Mouse (Mus musculus) limb, embryonic 14.5 days (tissue): ENCODE data around the gene Rpl23. TPM values are rescaled to one million over a fixed set of nuclear protein-coding genes. Genes with fewer than 3 reads are reported as not detected.

ENCODE experiments used
- ATAC-seq: fragments of 200-750 bp; cut with Nextera tagmentation; 2 replicates; pipeline ENCODE4 v1.8.0; 2017; ENCODE audit warnings: low read depth, moderate number of reproducible peaks, moderate TSS enrichment; ENCODE audit not compliant: low FRiP score
- DNase-seq: peaks from one replicate; pipeline ENCODE4 v3.0.0-alpha.2; 2015; ENCODE audit warnings: low spot score
- H3K27ac ChIP-seq: fragments of 300-500 bp; sonication (generic); replicated peaks from 2 replicates; pipeline ENCODE4 v1.5.1; 2014; ENCODE audit warnings: low read depth, mild to moderate bottlenecking, low read length, moderate library complexity, mixed read lengths
- H3K27me3 ChIP-seq: fragments of 300-500 bp; sonication (generic); 2 replicates; pipeline ENCODE4 v1.6.1; 2014; ENCODE audit warnings: low read length, mixed read lengths; ENCODE audit not compliant: control insufficient read depth, insufficient read depth
- H3K36me3 ChIP-seq: fragments of 300-500 bp; sonication (generic); 2 replicates; pipeline ENCODE4 v1.6.1; 2014; ENCODE audit warnings: mild to moderate bottlenecking, low read length, moderate library complexity, mixed read lengths; ENCODE audit not compliant: control insufficient read depth, insufficient read depth
- H3K4me1 ChIP-seq: fragments of 300-500 bp; sonication (generic); 2 replicates; pipeline ENCODE4 v1.6.1; 2014; ENCODE audit warnings: antibody characterized with exemption, low read length, mixed read lengths; ENCODE audit not compliant: control insufficient read depth, insufficient read depth
- H3K4me2 ChIP-seq: fragments of 300-500 bp; sonication (generic); replicated peaks from 2 replicates; pipeline ENCODE4 v1.6.1; 2014; ENCODE audit warnings: low read depth, mild to moderate bottlenecking, low read length, moderate library complexity; ENCODE audit not compliant: severe bottlenecking
- H3K4me3 ChIP-seq: fragments of 300-500 bp; sonication (generic); replicated peaks from 2 replicates; pipeline ENCODE4 v1.5.1; 2014; ENCODE audit warnings: low read length
- H3K9ac ChIP-seq: fragments of 300-500 bp; sonication (generic); 2 replicates; pipeline ENCODE4 v1.6.1; 2014; ENCODE audit warnings: mild to moderate bottlenecking, low read depth, low read length, moderate library complexity; ENCODE audit not compliant: severe bottlenecking
- H3K9me3 ChIP-seq: fragments of 300-500 bp; sonication (generic); 2 replicates; pipeline ENCODE4 v1.6.1; 2016; ENCODE audit warnings: low read length; ENCODE audit not compliant: control insufficient read depth
- POLR2A ChIP-seq: fragments of 200-500 bp; IDR thresholded peaks from 2 replicates; pipeline ENCODE4 v1.8.0; 2012; ENCODE audit warnings: inconsistent platforms, mild to moderate bottlenecking, moderate library complexity, borderline replicate concordance; ENCODE audit not compliant: insufficient read depth, insufficient read length; ENCODE audit errors: extremely low read depth
- WGBS: fragments of 180-500 bp; shearing (Covaris S2); extraction: QIAGEN DNeasy Blood & Tissue Kit; methylation state at CpG from one replicate; pipeline ENCODE4 v1.1.7; 2014; 5-methylcytosine and 5-hydroxymethylcytosine counted together
- polyA plus RNA-seq, 2 experiments: library from polyadenylated mRNA; depleted of rRNA in 1 of 2; stranded (reverse) in 1 of 2; unstranded in 1 of 2; fragments of >200 nt; fragmentation: Nextera tagmentation in 1 of 2; extraction: Ambion mirVana in 1 of 2; gene quantifications; 2 replicates each; pipeline versions ENCODE4 v1.2.1 to v1.2.3; 2012 to 2014

Rpl23 gene
- polyA plus RNA-seq, 2 experiments, result 764 to 903 TPM

- Histone ChIP-seq H3K36me3 (peaks cover 87% of the 10 kb centered on the region), H3K9me3 (no peaks in the 10 kb centered on the region), H3K27ac (no peak overlapping the region), H3K4me1 (no peaks in the 10 kb centered on the region), H3K4me2 (no peak overlapping the region), H3K9ac (no peak overlapping the region), H3K27me3 (no peaks in the 10 kb centered on the region), H3K4me3 (no peak overlapping the region)
- DNase-seq (no peak), ATAC-seq (no peak)
- no peak for TF ChIP-seq POLR2A
- WGBS, result 88% methylated on average over 1 of the region's 1 CpGs
Measured at GRCm38 (mm10) chr11:97758125-97758524, 24.1 kb downstream of the Rpl23 start.

DNA sequence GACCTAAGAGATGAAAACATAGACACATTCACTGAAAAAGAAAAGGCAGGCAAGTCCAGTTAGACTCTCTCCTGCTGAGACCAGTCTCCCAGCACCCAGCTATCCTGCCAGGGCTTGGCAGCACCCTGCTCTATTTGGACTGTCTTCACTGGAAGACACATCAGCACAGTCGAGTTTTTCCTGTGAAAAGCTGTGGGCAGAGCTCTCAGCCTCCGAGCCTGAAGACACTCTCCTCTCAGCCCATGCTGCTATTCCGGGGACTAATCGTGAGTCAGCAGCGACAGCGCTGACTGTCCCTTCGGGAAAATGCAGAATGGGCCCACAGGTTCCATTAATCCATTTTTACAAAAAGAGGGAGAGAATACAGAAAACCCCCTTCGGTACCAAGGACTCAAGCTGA is 29.0 kb downstream of the Rpl23 start:
- Histone ChIP-seq H3K4me2 (no peak overlapping the region), H3K9ac (no peak overlapping the region), H3K9me3 (no peaks in the 10 kb centered on the region), H3K36me3 (peaks cover 88% of the 10 kb centered on the region), H3K27ac (no peak overlapping the region), H3K27me3 (no peaks in the 10 kb centered on the region), H3K4me1 (no peaks in the 10 kb centered on the region), H3K4me3 (no peak overlapping the region)
- TF ChIP-seq POLR2A, result no peak
- DNase-seq (no peak), ATAC-seq (no peak)
- 92% methylated on average over 8 of the region's 8 CpGs for WGBS

DNA sequence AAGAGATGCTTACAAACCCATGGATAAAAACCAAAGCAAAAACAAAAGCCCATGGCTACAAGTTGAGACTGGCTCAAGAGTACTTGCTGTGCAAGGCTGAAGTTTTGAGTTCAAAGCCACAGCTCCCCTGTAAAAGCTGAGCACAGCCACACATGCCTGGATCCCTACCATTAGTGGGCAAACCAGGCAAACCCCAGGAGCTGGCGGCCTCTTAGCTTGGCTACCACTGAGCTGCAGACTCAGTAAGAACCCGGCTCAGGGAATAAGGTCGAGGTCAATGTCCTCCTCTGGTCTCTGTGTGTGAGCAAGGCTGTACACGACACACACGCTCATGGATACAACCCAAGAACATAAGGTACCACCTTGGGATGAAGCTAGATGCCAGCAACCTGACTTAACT is 33.7 kb downstream of the Rpl23 start:
- TF ChIP-seq POLR2A, result no peak
- H3K9me3 ChIP-seq, result no peaks in the 10 kb centered on the region
- no peaks in the 10 kb centered on the region for H3K27me3 ChIP-seq
- peaks cover 3% of the 10 kb centered on the region for H3K4me1 ChIP-seq
- peaks cover 69% of the 10 kb centered on the region for H3K36me3 ChIP-seq
- ATAC-seq, result no peak
- WGBS, result 90% methylated on average over 5 of the region's 5 CpGs
- no peak overlapping the region for H3K9ac ChIP-seq
- H3K27ac ChIP-seq, result no peak overlapping the region
- no peak overlapping the region for H3K4me3 ChIP-seq
- H3K4me2 ChIP-seq, result no peak overlapping the region
- no peak for DNase-seq

- peaks cover 10% of the 10 kb centered on the region for H3K4me1 ChIP-seq
- DNase-seq, result no peak
- no peak overlapping the region for H3K27ac ChIP-seq
- H3K4me2 ChIP-seq, result no peak overlapping the region
- TF ChIP-seq POLR2A, result no peak
- peaks cover 62% of the 10 kb centered on the region for H3K36me3 ChIP-seq
- no peak overlapping the region for H3K9ac ChIP-seq
- no peak for ATAC-seq
- no peaks in the 10 kb centered on the region for H3K27me3 ChIP-seq
- H3K9me3 ChIP-seq, result no peaks in the 10 kb centered on the region
- H3K4me3 ChIP-seq, result no peak overlapping the region
- 93% methylated on average over 8 of the region's 8 CpGs for WGBS
Measured at GRCm38 (mm10) chr11:97747773-97748172, 34.5 kb downstream of the Rpl23 start.

- H3K4me1 ChIP-seq, result peaks cover 15% of the 10 kb centered on the region
- H3K27me3 ChIP-seq, result no peaks in the 10 kb centered on the region
- 8% methylated on average over 13 of the region's 13 CpGs for WGBS
- ATAC-seq (no peak), DNase-seq (no peak)
- no peaks in the 10 kb centered on the region for H3K9me3 ChIP-seq
- no peak overlapping the region for H3K9ac ChIP-seq
- H3K4me3 ChIP-seq, result peak overlapping the region; percentile 80
- peak overlapping the region; percentile 51 for H3K4me2 ChIP-seq
- TF ChIP-seq POLR2A, result no peak
- no peak overlapping the region for H3K27ac ChIP-seq
- H3K36me3 ChIP-seq, result peaks cover 42% of the 10 kb centered on the region
Measured at GRCm38 (mm10) chr11:97745331-97745721, 36.9 kb downstream of the Rpl23 start.

- peak overlapping the region; percentile 93 for H3K27ac ChIP-seq
- no peaks in the 10 kb centered on the region for H3K27me3 ChIP-seq
- WGBS, result under 1% methylated on average over 26 of the region's 57 CpGs
- TF ChIP-seq POLR2A, result no peak
- no peaks in the 10 kb centered on the region for H3K9me3 ChIP-seq
- H3K36me3 ChIP-seq, result peaks cover 37% of the 10 kb centered on the region
- DNase-seq, result peak; percentile 99
- peaks cover 15% of the 10 kb centered on the region for H3K4me1 ChIP-seq
- peak; percentile 96 for ATAC-seq
- peak overlapping the region; percentile 80 for H3K4me3 ChIP-seq
- peak overlapping the region; percentile 51 for H3K4me2 ChIP-seq
- peak overlapping the region; percentile 83 for H3K9ac ChIP-seq
Measured at GRCm38 (mm10) chr11:97744718-97745330, 37.4 kb downstream of the Rpl23 start.
